Mouse (Mus musculus): ENCODE data around the gene Ndufs7.

Gene Ndufs7

GRCm38 (mm10) chr10:80294788-80295303 is 45.9 kb downstream of the Ndufs7 start:
- DNase-seq, result peak in 1 of 2 experiments; percentile 47

GRCm38 (mm10) chr10:80295618-80296425 is 46.9 kb downstream of the Ndufs7 start, which contains the start of gene Apc2:
Gene Apc2, plus strand, starts transcription at chr10:80295977.
- peak; percentile 89 for DNase-seq

- DNase-seq, result peak in 1 of 2 experiments; percentile 52
Observed at GRCm38 (mm10) chr10:80296824-80297223, 47.9 kb downstream of the Ndufs7 start.

GRCm38 (mm10) chr10:80297526-80298133 is 48.7 kb downstream of the Ndufs7 start:
- DNase-seq, result peak; percentile 44 to 54

- peak; percentile 96 to 97 for DNase-seq
Observed at GRCm38 (mm10) chr10:80298571-80299281, 49.8 kb downstream of the Ndufs7 start.

GRCm38 (mm10) chr10:80299301-80299700 is 50.4 kb downstream of the Ndufs7 start:
- no peak for DNase-seq

- DNase-seq, result peak; percentile 50 to 57
Observed at GRCm38 (mm10) chr10:80299824-80300223, 50.9 kb downstream of the Ndufs7 start.

- peak; percentile 42 to 56 for DNase-seq
Observed at GRCm38 (mm10) chr10:80300672-80301181, 51.8 kb downstream of the Ndufs7 start.

- peak; percentile 47 to 52 for DNase-seq
Observed at GRCm38 (mm10) chr10:80301256-80302081, 52.5 kb downstream of the Ndufs7 start.

GRCm38 (mm10) chr10:80302082-80302355 is 53.1 kb downstream of the Ndufs7 start:
- DNase-seq, result peak in 1 of 2 experiments; percentile 53

GRCm38 (mm10) chr10:80302471-80302881 is 53.6 kb downstream of the Ndufs7 start:
- DNase-seq, result peak; percentile 58 to 70

- DNase-seq, result no peak
Observed at GRCm38 (mm10) chr10:80304458-80304857, 55.5 kb downstream of the Ndufs7 start.

- DNase-seq, result peak in 1 of 2 experiments; percentile 44
Observed at GRCm38 (mm10) chr10:80304862-80305261, 55.9 kb downstream of the Ndufs7 start.

Data from cerebellum, postnatal 25 days (tissue).